Mouse (Mus musculus): ENCODE measurements around the gene Ggt1.

DNA sequence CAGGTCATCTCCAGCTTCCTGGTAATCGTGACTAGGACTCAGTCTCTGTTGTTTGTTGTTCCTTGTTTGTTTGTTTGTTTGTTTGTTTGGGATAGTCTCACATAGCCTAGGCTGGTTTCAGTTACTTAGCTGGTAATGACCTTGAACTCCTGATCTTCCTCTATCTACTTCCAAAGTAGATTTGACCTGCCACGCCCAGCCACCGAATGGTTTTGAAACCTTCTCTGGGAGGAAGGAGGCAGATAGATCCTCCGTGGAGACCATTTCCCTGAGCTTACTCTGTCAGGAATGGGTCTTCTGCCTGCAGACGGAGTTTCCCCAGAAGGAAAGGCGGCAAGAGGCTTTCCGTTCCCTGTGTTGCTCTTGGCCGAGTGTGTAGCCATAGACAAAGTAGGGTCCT, 1.2 kb downstream of the Ggt1 start:
- TF ChIP-seq CTCF (IDR thresholded peaks at IDR 0.05; ENCODE audit: low read depth, low read length) = no peak
- no peak for TF ChIP-seq POLR2A (IDR thresholded peaks at IDR 0.05; ENCODE audit: extremely low read depth, insufficient read depth, low read length)
